Mouse (Mus musculus): ENCODE data around the gene Krtap1-3.
"Not testable (repeated sequence)": the region's sequence is repeated elsewhere in the genome, so short reads cannot be mapped to it uniquely, and the experiment has no call there.

The Krtap1-3 gene

DNA sequence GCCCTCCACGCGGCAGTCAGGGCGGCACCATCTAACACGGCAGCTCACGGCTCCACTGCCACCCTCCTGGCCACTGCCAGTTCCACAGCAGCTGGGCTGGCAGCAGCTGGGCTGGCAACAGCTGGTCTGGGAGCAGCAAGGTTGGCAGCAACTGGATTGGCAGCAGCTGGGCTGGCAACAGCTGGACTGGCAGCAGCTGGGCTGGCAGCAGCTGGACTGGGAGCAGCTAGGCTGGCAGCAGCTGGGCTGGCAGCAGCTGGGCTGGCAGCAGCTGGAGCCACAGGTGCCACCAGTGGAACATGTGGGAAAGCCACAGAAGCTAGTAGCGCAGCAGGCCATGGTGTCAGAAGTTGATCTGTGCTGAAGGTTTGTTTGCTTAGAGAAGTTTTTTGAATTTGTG, at the start of gene Krtap1-3:
Krtap1-3 (minus strand) TSS at position 359 of the 400 bp plus-strand sequence.
- no peak for DNase-seq (ENCODE audit: low spot score)

DNA sequence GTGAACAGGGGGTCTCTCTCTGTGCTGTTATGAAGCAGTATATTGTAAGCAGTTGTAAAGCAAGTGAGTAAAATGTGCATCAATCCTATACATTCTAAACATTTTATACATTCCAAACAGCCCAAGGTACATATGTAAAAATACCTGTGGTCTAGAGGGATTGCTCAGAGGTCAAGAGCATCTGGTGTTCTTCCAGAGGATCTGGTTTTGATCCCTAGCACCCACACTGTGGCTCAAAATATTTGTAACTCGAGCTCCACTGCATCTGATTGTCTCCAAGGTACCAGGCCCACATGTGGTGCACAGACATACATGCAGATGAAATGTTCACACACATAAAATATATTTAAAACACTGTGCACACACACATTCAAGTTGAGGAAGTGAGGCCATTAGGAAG, 49.8 kb upstream of the Krtap1-3 start:
- no peak for DNase-seq (ENCODE audit: low spot score)

GRCm38 (mm10) chr11:99637086-99637485, 45.9 kb upstream of the Krtap1-3 start:
- DNase-seq (ENCODE audit: low spot score): no peak

DNA sequence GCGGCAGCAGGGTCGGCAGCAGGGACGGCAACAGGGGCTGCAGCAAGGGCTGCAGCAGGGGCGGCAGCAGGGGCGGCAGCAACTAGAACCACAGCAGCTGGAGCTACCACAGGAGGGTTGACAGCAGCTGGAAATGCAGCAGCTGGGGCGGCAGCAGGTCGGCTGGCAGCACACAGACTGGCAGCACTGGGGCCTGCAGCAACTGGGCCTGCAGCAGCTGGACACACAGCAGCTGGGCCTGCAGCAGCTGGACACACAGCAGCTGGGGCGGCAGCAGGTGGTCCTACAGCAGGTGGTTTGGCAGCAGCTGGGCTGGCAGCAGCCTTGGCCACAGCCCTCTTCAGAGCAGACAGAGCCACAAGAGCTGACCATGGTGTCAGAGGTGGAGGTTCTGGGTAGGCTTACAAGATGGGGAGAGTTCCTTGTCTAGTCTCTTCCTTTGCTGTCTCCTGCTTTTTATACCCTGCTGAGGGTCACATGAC, 43.6 kb upstream of the Krtap1-3 start, which contains the start of gene Krtap4-2:
Krtap4-2 (minus strand) TSS at position 432 of the 482 bp plus-strand sequence.
- DNase-seq (ENCODE audit: low spot score): no peak

GRCm38 (mm10) chr11:99633293-99633692, 42.2 kb upstream of the Krtap1-3 start:
- DNase-seq (ENCODE audit: low spot score): no peak

- DNase-seq (ENCODE audit: low spot score): no peak
These were observed 39.8 kb upstream of the Krtap1-3 start for GRCm38 (mm10) chr11:99630890-99631289.

DNA sequence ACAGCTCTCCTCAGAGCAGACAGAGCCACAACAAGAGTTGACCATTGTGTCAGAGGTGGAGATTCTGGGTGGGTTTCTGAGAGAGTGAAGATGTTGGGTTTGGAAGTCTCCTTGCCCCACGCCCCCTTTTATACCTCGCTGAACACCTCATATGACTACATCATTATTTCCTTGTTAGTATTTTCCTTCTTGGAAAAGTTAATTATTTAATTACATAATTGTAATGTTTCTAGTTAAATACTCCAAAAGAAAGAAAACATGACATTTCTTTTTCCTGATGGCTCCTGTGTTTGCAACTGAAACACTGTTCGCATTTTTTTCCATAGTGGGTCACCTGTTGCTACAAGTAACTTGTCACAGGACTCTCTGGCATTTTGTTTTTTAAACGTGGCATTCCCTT, 37.0 kb upstream of the Krtap1-3 start, which contains the start of gene Krtap4-1:
Krtap4-1 (minus strand) TSS at position 101 of the 400 bp plus-strand sequence.
- DNase-seq (ENCODE audit: low spot score): no peak

GRCm38 (mm10) chr11:99620335-99620734, 29.2 kb upstream of the Krtap1-3 start, which contains the start of gene Gm11562:
Gene Gm11562, minus strand, starts transcription at chr11:99620435.
- DNase-seq (ENCODE audit: low spot score): no peak

- DNase-seq (ENCODE audit: low spot score): no peak
These were observed 23.7 kb upstream of the Krtap1-3 start, which contains the start of gene Krtap2-4 for GRCm38 (mm10) chr11:99614796-99615363. Gene Krtap2-4, minus strand, starts transcription at chr11:99614846.

GRCm38 (mm10) chr11:99610089-99610488, 18.9 kb upstream of the Krtap1-3 start, which contains the start of gene Gm11937:
Gene Gm11937, minus strand, starts transcription at chr11:99610189.
- DNase-seq (ENCODE audit: low spot score): not testable (repeated sequence)

DNA sequence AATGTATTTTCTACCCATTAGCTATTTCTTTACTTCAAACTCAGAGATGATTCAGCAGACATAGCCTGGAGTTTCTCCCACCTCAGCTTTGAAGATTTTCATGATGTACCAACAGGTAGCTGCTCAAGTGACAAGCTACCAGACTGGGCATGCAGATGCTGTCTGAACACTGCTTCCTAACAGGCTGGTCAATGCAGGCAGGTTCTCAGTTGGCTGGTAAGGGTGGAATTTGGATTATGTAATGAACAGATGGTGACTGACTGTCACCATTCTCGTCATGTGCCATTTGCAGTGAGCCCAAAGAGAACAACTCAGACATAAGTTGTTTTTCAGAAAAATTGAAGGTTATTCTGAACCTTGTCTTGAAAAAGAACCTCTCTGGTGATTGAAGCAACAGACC, 18.0 kb upstream of the Krtap1-3 start:
- peak; percentile 52 for DNase-seq (ENCODE audit: low spot score)

DNA sequence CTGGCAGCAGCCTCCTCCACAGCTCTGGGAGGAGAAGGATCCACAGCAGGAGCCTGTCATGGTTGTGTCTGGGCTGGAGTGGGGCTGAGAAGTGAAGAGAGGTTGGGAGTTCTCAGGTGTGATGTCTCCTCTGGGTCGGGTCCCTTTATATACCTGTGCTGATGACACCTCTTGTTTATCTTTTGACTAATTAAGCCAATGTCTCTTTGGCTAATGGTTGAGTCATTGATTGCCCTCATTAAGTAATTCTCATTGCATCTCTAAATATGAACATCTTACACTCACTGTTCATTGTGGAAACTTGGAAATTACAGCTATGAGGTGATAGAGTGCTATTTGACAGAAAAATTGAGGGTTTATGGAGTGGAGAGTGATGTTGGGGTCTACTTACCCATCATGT, 12.1 kb upstream of the Krtap1-3 start, which contains the start of gene Gm11938:
Gm11938 (minus strand) TSS at position 101 of the 400 bp plus-strand sequence.
- DNase-seq (ENCODE audit: low spot score): not testable (repeated sequence)

- not testable (repeated sequence) for DNase-seq (ENCODE audit: low spot score)
These were observed 6.6 kb upstream of the Krtap1-3 start, which contains the start of gene Krtap9-3 for GRCm38 (mm10) chr11:99597742-99598141. Gene Krtap9-3, minus strand, starts transcription at chr11:99598105.

- DNase-seq (ENCODE audit: low spot score): peak; percentile 25
These were observed 6.0 kb downstream of the Krtap1-3 start for GRCm38 (mm10) chr11:99585096-99585495.

DNA sequence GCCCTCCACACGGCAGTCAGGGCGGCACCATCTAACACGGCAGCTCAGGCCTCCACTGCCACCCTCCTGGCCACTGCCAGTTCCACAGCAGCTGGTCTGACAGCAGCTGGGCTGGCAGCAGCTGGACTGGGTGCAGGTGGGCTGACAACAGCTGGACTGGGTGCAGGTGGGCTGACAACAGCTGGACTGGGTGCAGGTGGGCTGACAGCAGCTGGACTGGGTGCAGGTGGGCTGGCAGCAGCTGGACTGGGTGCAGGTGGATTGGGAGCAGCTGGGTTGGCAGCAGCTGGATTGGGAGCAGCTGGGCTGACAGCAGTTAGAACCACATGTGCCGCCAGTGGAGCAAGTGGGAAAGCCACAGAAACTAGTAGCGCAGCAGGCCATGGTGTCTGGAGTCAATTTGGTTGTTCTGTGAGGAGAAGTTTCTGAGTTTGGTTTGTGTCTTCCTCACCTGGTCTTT, 7.9 kb downstream of the Krtap1-3 start, which contains the start of gene Krtap1-4:
Krtap1-4 (minus strand) TSS at position 410 of the 460 bp plus-strand sequence.
- DNase-seq (ENCODE audit: low spot score): no peak

DNA sequence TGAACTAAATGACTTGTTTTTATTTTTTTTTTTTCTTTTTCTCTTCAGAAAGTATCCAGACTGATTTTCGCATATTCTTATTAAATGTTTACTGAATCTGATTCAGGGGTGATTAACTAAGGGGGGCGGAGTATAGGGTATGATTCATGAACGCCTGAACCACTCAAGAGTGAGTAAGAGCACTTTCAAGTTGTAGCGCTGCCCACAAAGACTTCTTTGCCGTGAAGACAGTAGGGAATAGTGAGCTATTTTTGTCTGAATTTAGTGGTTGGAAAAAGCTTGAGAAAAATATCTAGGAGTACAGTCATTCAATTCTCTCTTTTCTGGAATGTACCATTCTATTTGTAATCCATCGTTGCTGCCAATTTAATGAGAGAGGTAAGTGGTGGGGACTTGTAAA, 9.6 kb downstream of the Krtap1-3 start:
- DNase-seq (ENCODE audit: low spot score): no peak

DNA sequence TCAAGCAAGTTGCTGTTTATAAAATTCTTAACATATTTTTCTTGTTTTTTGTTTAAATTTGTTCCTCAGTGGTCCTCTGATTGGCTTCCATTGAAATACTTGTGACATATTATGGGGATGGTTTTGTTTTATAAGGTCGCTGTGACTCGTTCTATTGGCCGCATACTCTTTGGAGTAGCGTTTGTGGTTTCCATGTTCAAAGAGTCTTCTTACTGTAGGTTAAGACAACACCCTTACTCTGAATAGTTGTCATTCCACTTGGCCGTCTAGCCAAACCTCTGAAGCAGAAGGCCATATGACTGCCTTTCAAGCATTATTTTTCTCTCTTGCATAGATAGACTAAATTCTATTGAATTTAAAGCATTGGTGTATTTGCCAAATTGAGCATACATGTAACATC, 10.1 kb downstream of the Krtap1-3 start:
- DNase-seq (ENCODE audit: low spot score): no peak

DNA sequence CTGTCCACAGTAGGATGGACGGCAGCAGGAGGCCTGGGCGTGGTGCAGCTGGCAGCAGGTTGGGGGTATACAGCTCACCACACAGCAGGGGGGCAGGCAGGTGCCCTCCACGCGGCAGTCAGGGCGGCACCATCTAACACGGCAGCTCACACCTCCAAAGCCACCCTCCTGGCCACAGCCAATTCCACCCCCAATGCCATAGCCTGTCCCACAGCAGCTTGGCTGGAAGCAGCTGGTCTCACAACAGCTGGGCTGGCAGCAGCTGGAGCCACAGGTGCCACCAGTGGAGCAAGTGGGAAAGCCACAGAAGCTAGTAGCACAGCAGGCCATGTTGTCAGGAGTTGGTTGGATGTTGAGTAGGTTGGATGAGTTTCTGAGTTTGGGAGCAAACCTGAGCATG, 10.5 kb downstream of the Krtap1-3 start, which contains the start of gene Krtap1-5:
Krtap1-5 (minus strand) TSS at position 381 of the 400 bp plus-strand sequence.
- no peak for DNase-seq (ENCODE audit: low spot score)

- peak; percentile 55 for DNase-seq (ENCODE audit: low spot score)
These were observed 17.0 kb downstream of the Krtap1-3 start for GRCm38 (mm10) chr11:99574106-99574505.

- DNase-seq (ENCODE audit: low spot score): no peak
These were observed 18.0 kb downstream of the Krtap1-3 start for GRCm38 (mm10) chr11:99573164-99573563.

DNA sequence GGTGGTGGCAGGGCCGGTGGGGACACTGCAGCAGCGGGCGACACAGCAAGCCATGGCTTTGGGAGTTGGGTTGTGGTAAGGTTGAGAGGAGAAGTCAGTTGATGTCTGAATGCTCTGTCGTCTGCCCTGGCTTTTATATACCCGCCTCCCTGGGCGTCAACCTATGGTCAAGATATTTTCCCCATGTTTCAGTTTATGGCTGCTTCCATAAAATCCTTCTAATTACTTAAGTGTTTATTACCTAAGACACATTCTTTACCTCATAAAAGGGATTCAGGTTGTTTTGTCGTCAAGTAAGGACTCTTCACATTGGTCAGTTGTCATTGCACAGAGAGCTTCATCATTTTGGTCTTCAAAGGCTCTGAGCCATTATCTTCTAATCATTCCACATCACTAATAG, 24.6 kb downstream of the Krtap1-3 start, which contains the start of gene Krtap3-1:
Krtap3-1 (minus strand) TSS at position 101 of the 400 bp plus-strand sequence.
- DNase-seq (ENCODE audit: low spot score): no peak

DNA sequence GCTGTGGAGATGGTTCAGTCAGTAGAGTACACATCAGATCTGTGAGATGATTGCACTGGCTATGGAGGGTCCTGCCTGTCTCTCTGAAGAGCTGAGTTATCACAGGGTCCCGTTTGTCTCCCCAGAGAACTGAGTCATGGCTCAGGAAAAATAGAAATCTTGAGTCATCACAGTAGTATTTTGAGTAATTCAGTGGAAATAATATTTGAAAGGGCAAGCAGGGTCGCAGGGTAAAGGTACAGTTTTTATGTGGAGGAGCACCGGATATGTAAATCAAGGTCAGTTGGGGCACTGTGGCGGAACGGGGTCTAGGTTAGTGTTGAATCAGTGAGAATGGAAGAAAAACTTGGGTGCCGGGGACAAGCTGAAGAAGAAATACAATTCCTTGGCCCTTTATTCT, 28.6 kb downstream of the Krtap1-3 start:
- DNase-seq (ENCODE audit: low spot score): no peak

DNA sequence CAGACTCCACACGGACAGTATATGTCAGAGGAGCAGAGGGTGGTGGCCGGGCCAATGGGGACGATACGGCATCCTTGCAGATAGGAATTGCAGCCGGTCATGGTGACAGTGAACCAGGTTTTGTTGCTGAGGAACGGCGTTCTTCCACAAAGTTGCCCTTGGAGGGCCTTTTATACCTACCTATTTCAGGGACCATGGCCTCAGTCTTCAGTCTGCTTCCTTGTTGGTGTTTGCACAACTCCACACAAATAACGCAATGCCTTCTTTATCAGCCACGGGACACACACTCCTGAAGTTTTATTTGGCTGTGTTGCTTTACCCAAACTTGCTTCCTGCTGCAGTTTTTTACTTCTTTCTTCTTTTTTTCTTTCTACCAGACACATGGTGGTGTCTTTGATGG, 31.8 kb downstream of the Krtap1-3 start, which contains the start of gene Gm11939:
Gm11939 (minus strand) TSS at position 101 of the 400 bp plus-strand sequence.
- no peak for DNase-seq (ENCODE audit: low spot score)
